Mouse (Mus musculus): ENCODE measurements around the gene Col17a1. TPM values are rescaled to one million over a fixed set of nuclear protein-coding genes. Genes with fewer than 3 reads are reported as not detected.

Col17a1 gene
- polyA plus RNA-seq (2021), result 0.03 TPM

DNA sequence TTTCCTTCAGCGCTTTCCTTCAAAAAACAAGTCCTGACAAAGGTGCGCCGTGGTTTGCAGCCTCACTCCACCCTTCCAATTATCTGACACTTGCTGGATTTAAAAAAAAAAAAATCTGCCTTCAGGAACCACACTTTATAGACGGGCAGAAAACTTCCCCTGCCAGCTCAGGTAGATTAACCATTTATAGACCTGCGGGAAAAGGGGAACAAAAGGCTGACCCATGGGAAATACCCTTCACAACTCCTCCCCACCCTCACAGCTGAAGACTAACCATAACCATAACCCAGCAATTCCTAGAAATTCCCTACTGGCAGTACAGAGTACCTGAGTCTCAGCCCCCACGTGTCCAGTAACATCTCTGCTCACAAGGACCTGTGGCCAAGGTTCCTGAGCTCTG, at the start of gene Col17a1:
Col17a1 (minus strand) TSS at position 101 of the 400 bp plus-strand sequence.
- ATAC-seq, result no peak
- no peak for DNase-seq (ENCODE audit: low read depth, low spot score)
- H3K27me3 ChIP-seq, result peaks cover 22% of the 10 kb centered on the region
- TF ChIP-seq CTCF (IDR thresholded peaks at IDR 0.05), result no peak
- CTCF ChIA-PET, result interaction anchor here (0.9 to 1.1 kb wide), 2 partner anchors 12 to 49 kb away, joined by 3 read pairs; no protein-coding TSS in a partner anchor
- in situ Hi-C loops (cut with MboI; ENCODE audit: low pct_unique_long_range_greater_than_20kb), result no loop called here
- POLR2A ChIA-PET, result no interaction called here

DNA sequence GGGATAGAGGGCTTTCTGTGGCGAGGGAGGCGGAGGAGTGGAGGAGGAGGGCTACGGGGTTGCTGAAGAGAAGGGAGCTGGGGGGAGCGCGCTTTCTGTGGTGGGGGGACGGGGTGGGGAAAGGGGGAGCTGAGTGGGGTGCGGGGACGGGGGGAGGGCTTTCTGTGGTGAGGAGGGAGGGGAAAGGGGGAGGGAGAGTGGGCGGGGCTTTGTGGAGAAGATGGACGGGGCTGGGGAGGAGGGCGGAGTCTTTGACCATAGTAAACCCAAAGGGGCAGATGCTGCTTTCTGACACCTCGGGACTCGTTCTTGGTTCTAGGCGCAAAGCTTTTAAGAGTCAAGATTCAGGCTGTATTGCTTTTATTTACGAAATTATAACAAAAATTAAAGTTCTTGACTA, 40.0 kb upstream of the Col17a1 start:
- TF ChIP-seq CTCF (IDR thresholded peaks at IDR 0.05), result no peak
- ATAC-seq, result no peak
- DNase-seq (ENCODE audit: low read depth, low spot score), result no peak
- peaks cover 4% of the 10 kb centered on the region for H3K27me3 ChIP-seq
- ChIA-PET POLR2A (no interaction called here), CTCF (interaction anchor here (0.9 to 2.3 kb wide), 3 partner anchors 10 to 376 kb away, joined by 3 to 7 read pairs (median 4); no protein-coding TSS in a partner anchor)
- in situ Hi-C loops (cut with MboI; ENCODE audit: low pct_unique_long_range_greater_than_20kb), result loop anchor here (10.0 kb wide), 1 partner anchor 197 kb away; the partner anchor contains the start of gene Stn1

DNA sequence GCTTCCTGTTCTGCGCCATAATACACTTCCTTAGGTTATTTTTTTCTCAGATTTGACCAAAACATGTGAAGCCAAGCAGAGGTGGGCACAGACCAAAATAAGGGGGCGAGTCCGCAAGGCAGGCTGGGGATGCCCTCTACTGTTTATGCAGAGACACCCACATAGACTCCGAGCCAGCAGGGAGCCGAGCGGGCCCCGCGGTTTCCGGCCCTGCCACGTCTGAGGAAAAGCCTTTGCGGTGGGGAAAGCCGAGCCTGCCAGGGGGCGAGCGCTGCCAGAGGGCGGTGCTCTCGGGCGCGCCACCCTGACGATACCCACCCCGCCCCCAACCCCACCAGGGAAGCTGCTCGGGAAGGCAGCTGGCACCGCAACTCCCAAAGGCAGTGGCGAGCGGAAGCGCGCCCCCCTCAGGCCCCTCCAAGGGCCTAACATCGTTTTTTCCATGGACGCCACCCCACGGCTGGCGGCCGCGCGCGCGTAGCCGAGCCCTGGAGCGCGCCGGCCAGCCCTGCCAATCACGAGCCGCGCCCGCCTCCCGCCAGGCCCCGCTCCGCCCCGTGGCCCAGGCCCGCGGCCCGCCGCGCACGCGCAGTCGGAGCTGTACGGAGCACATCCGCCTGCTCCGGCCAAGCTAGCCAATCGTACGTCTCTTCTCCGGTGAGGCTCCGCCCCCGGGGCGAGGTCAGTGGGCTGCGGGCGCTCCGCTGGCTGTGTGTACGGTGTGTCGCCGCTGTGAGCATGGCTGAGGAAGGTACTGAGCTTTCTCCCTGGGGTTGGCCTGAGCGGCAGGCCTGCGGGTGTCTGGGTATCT, 39.4 kb upstream of the Col17a1 start, which contains the start of gene Sfr1:
Sfr1 (plus strand) TSS at position 612 of the 811 bp plus-strand sequence.
- CTCF ChIA-PET, result interaction anchor here (1.0 to 2.3 kb wide), 2 partner anchors 11 to 86 kb away, joined by 3 to 7 read pairs; no protein-coding TSS in a partner anchor
- TF ChIP-seq CTCF (IDR thresholded peaks at IDR 0.05), result peak; percentile 94
- H3K27me3 ChIP-seq, result peaks cover 4% of the 10 kb centered on the region
- ATAC-seq (peak; percentile 89), DNase-seq (ENCODE audit: low read depth, low spot score) (peak; percentile 79)
- POLR2A ChIA-PET, result interaction anchor here (0.9 kb wide), 1 partner anchor 41 kb away, joined by 3 read pairs; no protein-coding TSS in a partner anchor
- in situ Hi-C loops (cut with MboI; ENCODE audit: low pct_unique_long_range_greater_than_20kb), result loop anchor here (10.0 kb wide), 1 partner anchor 196 kb away; the partner anchor contains the start of gene Stn1

DNA sequence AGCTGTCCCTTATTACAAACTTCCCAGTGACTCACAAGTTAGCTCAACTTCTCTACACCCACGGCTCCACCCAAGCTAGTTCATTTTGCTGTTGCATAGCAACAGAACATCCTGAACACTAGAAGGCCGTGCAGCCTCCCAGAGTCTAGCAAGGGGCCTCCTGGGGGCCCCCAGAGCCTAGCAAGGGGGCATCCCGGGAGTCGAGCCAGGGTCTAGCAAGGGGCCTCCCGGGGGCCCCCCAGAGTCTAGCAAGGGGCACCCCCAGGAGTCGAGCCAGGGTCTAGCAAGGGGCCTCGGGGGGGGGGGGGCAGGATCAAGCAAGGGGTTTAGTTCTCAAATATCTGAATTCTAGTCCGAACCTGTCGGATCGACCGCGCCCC, 38.8 kb upstream of the Col17a1 start:
- peaks cover 4% of the 10 kb centered on the region for H3K27me3 ChIP-seq
- in situ Hi-C loops (cut with MboI; ENCODE audit: low pct_unique_long_range_greater_than_20kb), result loop anchor here (10.0 kb wide), 1 partner anchor 196 kb away; the partner anchor contains the start of gene Stn1
- POLR2A ChIA-PET, result interaction anchor here (0.9 kb wide), 1 partner anchor 41 kb away, joined by 3 read pairs; no protein-coding TSS in a partner anchor
- peak; percentile 79 for ATAC-seq
- TF ChIP-seq CTCF (IDR thresholded peaks at IDR 0.05), result no peak
- CTCF ChIA-PET, result interaction anchor here (1.0 to 2.3 kb wide), 4 partner anchors 12 to 85 kb away, joined by 3 to 7 read pairs (median 4); no protein-coding TSS in a partner anchor
- peak; percentile 24 for DNase-seq (ENCODE audit: low read depth, low spot score)

DNA sequence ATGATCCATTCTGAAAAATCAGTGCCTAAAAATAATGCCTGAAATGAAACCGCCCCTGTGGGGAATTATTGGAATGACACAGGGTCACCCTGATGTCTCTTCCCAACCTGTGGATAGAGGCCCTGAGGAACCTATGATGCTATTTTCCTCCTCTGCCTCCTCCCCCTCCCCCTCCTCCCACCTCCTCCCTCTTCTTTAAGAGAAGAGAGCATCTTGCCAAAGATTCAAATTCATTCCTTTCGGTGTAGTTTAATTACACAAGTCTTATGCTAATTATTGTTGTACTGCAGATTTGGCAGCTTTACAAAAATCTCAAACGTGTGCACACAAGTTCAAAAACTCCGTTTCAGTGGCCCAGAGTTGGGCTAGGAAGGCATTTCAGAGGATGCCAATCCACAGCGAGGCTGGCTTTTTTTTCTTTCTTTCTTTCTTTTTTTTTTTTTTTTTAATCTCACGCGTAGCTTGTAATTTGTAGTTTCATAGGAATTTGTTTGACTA, 33.8 kb upstream of the Col17a1 start:
- H3K27me3 ChIP-seq, result peaks cover 6% of the 10 kb centered on the region
- in situ Hi-C loops (cut with MboI; ENCODE audit: low pct_unique_long_range_greater_than_20kb), result no loop called here
- ChIA-PET POLR2A (interaction anchor here (1.5 kb wide), 1 partner anchor 16 kb away, joined by 3 read pairs; no protein-coding TSS in a partner anchor), CTCF (no interaction called here)
- no peak for TF ChIP-seq CTCF (IDR thresholded peaks at IDR 0.05)
- ATAC-seq, result no peak
- DNase-seq (ENCODE audit: low read depth, low spot score), result no peak

DNA sequence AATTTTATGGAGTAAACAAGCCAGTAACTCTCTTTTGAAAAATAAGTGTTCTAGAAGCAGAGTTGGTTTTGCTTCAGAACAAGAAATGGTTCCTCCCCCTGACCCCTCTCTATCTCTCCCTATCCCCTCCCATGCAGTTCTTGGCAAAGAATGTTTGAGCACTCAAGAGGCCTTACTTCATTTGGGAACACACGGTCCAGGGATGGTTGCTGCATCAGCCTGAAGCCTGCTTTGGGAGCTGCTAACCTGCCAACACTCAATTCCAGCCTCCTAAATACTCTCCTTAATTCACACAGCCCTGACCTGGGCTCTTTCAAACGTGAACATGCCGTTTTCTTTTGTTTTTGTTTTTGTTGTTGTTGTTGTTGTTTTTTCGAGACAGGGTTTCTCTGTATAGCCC, 33.0 kb upstream of the Col17a1 start:
- DNase-seq (ENCODE audit: low read depth, low spot score) (no peak), ATAC-seq (no peak)
- POLR2A ChIA-PET, result interaction anchor here (1.1 to 1.5 kb wide), 2 partner anchors 10 to 15 kb away, joined by 3 read pairs; no protein-coding TSS in a partner anchor
- in situ Hi-C loops (cut with MboI; ENCODE audit: low pct_unique_long_range_greater_than_20kb), result loop anchor here (5.0 kb wide), 1 partner anchor 53 kb away; no protein-coding TSS in a partner anchor
- H3K27me3 ChIP-seq, result peaks cover 6% of the 10 kb centered on the region
- CTCF ChIA-PET, result no interaction called here
- TF ChIP-seq CTCF (IDR thresholded peaks at IDR 0.05), result no peak

DNA sequence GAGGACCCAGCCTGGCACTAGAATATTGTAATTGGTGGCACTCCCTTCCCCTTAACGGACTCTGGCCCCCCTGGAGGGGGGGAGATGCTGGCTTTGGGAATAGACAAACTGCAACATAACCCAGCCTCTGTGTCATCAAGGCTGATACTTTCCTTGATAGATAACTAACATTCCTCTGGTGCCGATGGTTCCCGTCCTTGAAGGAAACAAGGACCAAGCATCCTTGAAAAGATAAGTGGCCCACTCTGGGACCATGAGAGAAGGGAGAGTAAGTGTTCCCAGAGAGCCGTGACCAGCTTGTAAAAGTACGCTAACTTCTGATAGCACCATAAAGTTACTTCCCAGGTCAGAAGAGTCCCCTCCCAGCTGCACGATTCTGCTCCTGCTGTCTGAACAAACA, 30.6 kb upstream of the Col17a1 start:
- POLR2A ChIA-PET, result no interaction called here
- H3K27me3 ChIP-seq, result peaks cover 11% of the 10 kb centered on the region
- ATAC-seq, result no peak
- DNase-seq (ENCODE audit: low read depth, low spot score), result no peak
- CTCF ChIA-PET, result interaction anchor here (1.3 to 1.4 kb wide), 2 partner anchors 16 to 25 kb away, joined by 3 read pairs; no protein-coding TSS in a partner anchor
- TF ChIP-seq CTCF (IDR thresholded peaks at IDR 0.05), result no peak
- in situ Hi-C loops (cut with MboI; ENCODE audit: low pct_unique_long_range_greater_than_20kb), result loop anchor here (5.0 kb wide), 1 partner anchor 50 kb away; no protein-coding TSS in a partner anchor

DNA sequence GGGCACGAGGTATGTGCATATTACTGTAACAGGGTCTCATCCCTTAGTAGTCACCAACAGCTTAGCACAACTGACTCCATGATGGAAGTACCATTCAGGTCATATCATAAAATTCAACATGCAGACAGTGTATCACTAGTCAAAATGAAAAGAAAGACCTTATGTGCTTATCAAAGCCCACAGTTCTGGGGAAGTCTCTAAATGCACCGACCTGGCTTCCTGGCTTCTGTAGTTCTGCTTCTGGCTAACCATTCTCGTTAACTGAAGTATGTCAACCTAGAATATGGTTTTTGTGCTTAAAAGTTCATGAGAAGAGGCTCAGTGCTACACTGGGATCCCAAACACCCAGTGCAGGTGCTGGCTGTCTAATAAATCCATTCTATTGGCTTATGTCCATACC, 27.3 kb upstream of the Col17a1 start:
- H3K27me3 ChIP-seq, result peaks cover 8% of the 10 kb centered on the region
- ATAC-seq, result no peak
- ChIA-PET CTCF (interaction anchor here (1.5 kb wide), 2 partner anchors 9 to 11 kb away, joined by 3 to 4 read pairs; no protein-coding TSS in a partner anchor), POLR2A (no interaction called here)
- in situ Hi-C loops (cut with MboI; ENCODE audit: low pct_unique_long_range_greater_than_20kb), result no loop called here
- no peak for DNase-seq (ENCODE audit: low read depth, low spot score)
- no peak for TF ChIP-seq CTCF (IDR thresholded peaks at IDR 0.05)

DNA sequence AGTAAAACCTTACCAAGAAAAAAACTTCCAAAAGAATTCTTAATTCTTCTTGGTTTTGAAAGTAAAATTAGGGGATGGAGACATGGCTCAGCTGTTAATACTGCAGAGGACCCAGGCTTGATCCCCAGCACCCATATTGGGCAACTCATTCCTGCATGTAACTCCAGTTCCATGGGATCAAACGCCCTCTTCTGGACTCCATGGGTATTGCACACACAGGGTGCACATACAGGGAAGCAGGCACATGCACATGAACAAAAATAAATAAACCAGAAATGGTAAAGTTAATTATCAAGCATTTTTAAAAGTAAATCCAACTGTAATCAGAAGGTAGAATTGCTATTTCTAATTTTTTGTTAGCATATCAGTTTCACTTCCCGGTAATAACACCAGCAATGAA, 24.2 kb upstream of the Col17a1 start:
- CTCF ChIA-PET, result no interaction called here
- peak; percentile 52 for TF ChIP-seq CTCF (IDR thresholded peaks at IDR 0.05)
- POLR2A ChIA-PET, result no interaction called here
- peaks cover 14% of the 10 kb centered on the region for H3K27me3 ChIP-seq
- no peak for DNase-seq (ENCODE audit: low read depth, low spot score)
- in situ Hi-C loops (cut with MboI; ENCODE audit: low pct_unique_long_range_greater_than_20kb), result no loop called here
- ATAC-seq, result no peak

DNA sequence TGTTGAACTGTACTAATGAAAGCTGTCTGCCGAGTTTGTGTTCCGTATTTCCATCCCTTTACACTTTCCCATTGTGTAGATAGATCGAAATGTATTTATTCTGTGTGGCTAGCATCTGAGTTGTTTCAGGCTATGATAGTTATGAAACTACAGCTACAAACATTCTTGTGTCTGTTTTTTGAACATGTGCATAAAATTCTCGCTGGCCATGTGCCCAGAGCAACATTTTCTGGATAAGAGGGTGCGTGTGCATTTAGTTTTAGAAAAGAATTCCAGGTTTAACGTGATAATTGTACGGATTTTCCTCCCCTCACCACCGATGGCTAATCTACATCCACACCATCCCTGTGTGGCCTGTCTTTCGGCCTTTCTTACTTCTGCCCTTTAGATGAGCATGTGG, 21.6 kb upstream of the Col17a1 start:
- in situ Hi-C loops (cut with MboI; ENCODE audit: low pct_unique_long_range_greater_than_20kb), result no loop called here
- CTCF ChIA-PET, result interaction anchor here (1.6 kb wide), 1 partner anchor 13 kb away, joined by 4 read pairs; no protein-coding TSS in a partner anchor
- no peak for ATAC-seq
- no peak for DNase-seq (ENCODE audit: low read depth, low spot score)
- POLR2A ChIA-PET, result no interaction called here
- H3K27me3 ChIP-seq, result peaks cover 30% of the 10 kb centered on the region
- no peak for TF ChIP-seq CTCF (IDR thresholded peaks at IDR 0.05)

All from Patski (cell line).